Mouse (Mus musculus): Measurements from ENCODE around the gene Stxbp5. TPM values are rescaled to one million over a fixed set of nuclear protein-coding genes. Genes with fewer than 3 reads are reported as not detected.

The Stxbp5 gene
- total and polyA plus RNA-seq, 3 experiments: 19.8 to 29.6 (median 21.7) TPM

- no peak for DNase-seq
Measured at GRCm38 (mm10) chr10:9857850-9858249, 43.0 kb downstream of the Stxbp5 start.

- no peak for DNase-seq
Measured at GRCm38 (mm10) chr10:9856792-9857191, 44.1 kb downstream of the Stxbp5 start.

- DNase-seq: no peak
Measured at GRCm38 (mm10) chr10:9846408-9846807, 54.5 kb downstream of the Stxbp5 start.

- DNase-seq: no peak
Measured at GRCm38 (mm10) chr10:9839408-9839807, 61.5 kb downstream of the Stxbp5 start.

GRCm38 (mm10) chr10:9834986-9835385 lies 65.9 kb downstream of the Stxbp5 start:
- no peak for DNase-seq

- DNase-seq: no peak
Measured at GRCm38 (mm10) chr10:9832937-9833336, 67.9 kb downstream of the Stxbp5 start.

GRCm38 (mm10) chr10:9829744-9830143 lies 71.1 kb downstream of the Stxbp5 start:
- no peak for DNase-seq

- DNase-seq: no peak
Measured at GRCm38 (mm10) chr10:9821299-9821698, 79.6 kb downstream of the Stxbp5 start.

- no peak for DNase-seq
Measured at GRCm38 (mm10) chr10:9818574-9818973, 82.3 kb downstream of the Stxbp5 start.

- no peak for DNase-seq
Measured at GRCm38 (mm10) chr10:9813926-9814325, 87.0 kb downstream of the Stxbp5 start.

- DNase-seq: no peak
Measured at GRCm38 (mm10) chr10:9807596-9807995, 93.3 kb downstream of the Stxbp5 start.

- DNase-seq: no peak
Measured at GRCm38 (mm10) chr10:9805341-9805740, 95.5 kb downstream of the Stxbp5 start.

GRCm38 (mm10) chr10:9803126-9803525 lies 97.8 kb downstream of the Stxbp5 start:
- no peak for DNase-seq

GRCm38 (mm10) chr10:9801571-9801970 lies 99.3 kb downstream of the Stxbp5 start:
- no peak for DNase-seq

- DNase-seq: no peak
Measured at GRCm38 (mm10) chr10:9799085-9799484, 101.8 kb downstream of the Stxbp5 start.

GRCm38 (mm10) chr10:9796429-9796828 lies 104.5 kb downstream of the Stxbp5 start:
- DNase-seq: no peak

- no peak for DNase-seq
Measured at GRCm38 (mm10) chr10:9794429-9794828, 106.5 kb downstream of the Stxbp5 start.

- no peak for DNase-seq
Measured at GRCm38 (mm10) chr10:9790947-9791346, 109.9 kb downstream of the Stxbp5 start.

GRCm38 (mm10) chr10:9786461-9786860 lies 114.4 kb downstream of the Stxbp5 start:
- DNase-seq: no peak

GRCm38 (mm10) chr10:9785651-9786050 lies 115.2 kb downstream of the Stxbp5 start:
- DNase-seq: no peak

- no peak for DNase-seq
Measured at GRCm38 (mm10) chr10:9779864-9780263, 121.0 kb downstream of the Stxbp5 start.

GRCm38 (mm10) chr10:9770261-9770660 lies 130.6 kb downstream of the Stxbp5 start:
- DNase-seq: no peak

GRCm38 (mm10) chr10:9763831-9764230 lies 137.0 kb downstream of the Stxbp5 start:
- no peak for DNase-seq

- DNase-seq: no peak
Measured at GRCm38 (mm10) chr10:9760264-9760663, 140.6 kb downstream of the Stxbp5 start.

- DNase-seq: no peak
Measured at GRCm38 (mm10) chr10:9756546-9756945, 144.3 kb downstream of the Stxbp5 start.
